Mouse (Mus musculus) layer of hippocampus, adult 8-10 months (tissue): ENCODE results near the gene Cpm. TPM values are rescaled to one million over a fixed set of nuclear protein-coding genes. Genes with fewer than 3 reads are reported as not detected.

Experiments used
- DNase-seq, 2 experiments: peaks; one replicate each; pipeline ENCODE4 v3.0.0; 2022; ENCODE audit warnings: low spot score in 2 of 2
- total RNA-seq, 4 experiments: library from RNA; stranded (reverse); gene quantifications; 2 replicates each; pipeline ENCODE4 v1.2.4; 2022

The Cpm gene
- total RNA-seq, 4 experiments from 2014 or later = 9.1 to 11.4 (median 9.7) TPM

GRCm38 (mm10) chr10:117645487-117645964 is 16.2 kb downstream of the Cpm start:
- DNase-seq = no peak

GRCm38 (mm10) chr10:117646482-117647157 is 17.3 kb downstream of the Cpm start:
- DNase-seq = no peak

- peak; percentile 70 to 81 for DNase-seq
These were observed 17.8 kb downstream of the Cpm start for GRCm38 (mm10) chr10:117647158-117647505.

GRCm38 (mm10) chr10:117647964-117648472 is 18.7 kb downstream of the Cpm start:
- DNase-seq = no peak

GRCm38 (mm10) chr10:117648643-117649042 is 19.3 kb downstream of the Cpm start:
- no peak for DNase-seq

- DNase-seq = no peak
These were observed 20.2 kb downstream of the Cpm start for GRCm38 (mm10) chr10:117649292-117650041.

GRCm38 (mm10) chr10:117650042-117650655 is 20.8 kb downstream of the Cpm start:
- DNase-seq = no peak

GRCm38 (mm10) chr10:117650725-117651124 is 21.4 kb downstream of the Cpm start:
- DNase-seq = no peak

GRCm38 (mm10) chr10:117651587-117652377 is 22.5 kb downstream of the Cpm start:
- peak; percentile 48 to 50 for DNase-seq

GRCm38 (mm10) chr10:117652378-117652774 is 23.1 kb downstream of the Cpm start:
- no peak for DNase-seq

GRCm38 (mm10) chr10:117652930-117653778 is 23.9 kb downstream of the Cpm start:
- DNase-seq = no peak

- no peak for DNase-seq
These were observed 24.5 kb downstream of the Cpm start for GRCm38 (mm10) chr10:117653779-117654173.

- no peak for DNase-seq
These were observed 25.4 kb downstream of the Cpm start for GRCm38 (mm10) chr10:117654576-117655123.

- no peak for DNase-seq
These were observed 26.2 kb downstream of the Cpm start for GRCm38 (mm10) chr10:117655460-117655859.

- DNase-seq = no peak
These were observed 26.8 kb downstream of the Cpm start for GRCm38 (mm10) chr10:117655908-117656661.

GRCm38 (mm10) chr10:117656662-117656962 is 27.3 kb downstream of the Cpm start:
- no peak for DNase-seq

GRCm38 (mm10) chr10:117656985-117657658 is 27.8 kb downstream of the Cpm start:
- no peak for DNase-seq

GRCm38 (mm10) chr10:117657659-117658306 is 28.5 kb downstream of the Cpm start:
- DNase-seq = no peak
